Mouse (Mus musculus): ENCODE measurements around the gene Itpr1.

The Itpr1 gene

DNA sequence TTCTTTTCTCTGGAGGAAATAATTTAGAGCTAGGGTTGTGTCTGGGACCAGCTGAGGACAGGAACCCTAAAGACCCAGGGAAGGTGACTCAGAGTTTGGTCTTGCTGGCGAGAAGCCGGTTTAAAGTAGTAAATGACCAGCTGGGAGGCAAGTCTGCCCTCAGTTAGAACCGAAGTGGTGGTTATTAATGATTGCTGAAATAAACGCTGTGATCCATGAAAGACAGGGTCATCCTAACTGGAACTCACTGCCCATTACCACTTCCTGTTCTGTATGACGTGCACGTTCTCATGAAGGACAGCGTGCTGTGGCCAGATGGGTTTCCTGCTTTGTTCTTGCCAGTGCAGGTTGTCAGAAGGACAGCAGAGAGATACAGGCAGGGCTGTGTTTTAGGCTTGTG, 232.1 kb downstream of the Itpr1 start:
- peak; percentile 81 for DNase-seq (ENCODE audit: low read depth)

DNA sequence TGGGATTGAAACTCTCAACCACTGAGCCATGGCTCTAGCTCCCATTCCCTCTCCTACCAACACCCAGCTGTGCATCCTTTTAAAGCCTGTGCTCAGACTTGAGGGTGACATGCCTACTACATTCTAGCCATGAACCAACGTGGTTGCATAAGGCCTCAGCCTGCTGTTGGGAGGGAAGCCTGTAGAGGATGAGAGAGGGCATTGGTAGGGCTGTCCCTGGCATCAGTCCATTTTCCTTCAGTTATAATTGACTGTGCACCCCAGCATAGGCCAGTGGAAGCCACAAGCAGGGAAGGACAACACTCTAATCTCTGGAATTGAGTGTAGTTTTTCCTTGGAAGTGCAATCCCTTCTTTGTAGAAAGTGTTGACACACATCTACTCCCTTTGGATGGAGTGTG, 233.9 kb downstream of the Itpr1 start:
- DNase-seq (ENCODE audit: low read depth): no peak

DNA sequence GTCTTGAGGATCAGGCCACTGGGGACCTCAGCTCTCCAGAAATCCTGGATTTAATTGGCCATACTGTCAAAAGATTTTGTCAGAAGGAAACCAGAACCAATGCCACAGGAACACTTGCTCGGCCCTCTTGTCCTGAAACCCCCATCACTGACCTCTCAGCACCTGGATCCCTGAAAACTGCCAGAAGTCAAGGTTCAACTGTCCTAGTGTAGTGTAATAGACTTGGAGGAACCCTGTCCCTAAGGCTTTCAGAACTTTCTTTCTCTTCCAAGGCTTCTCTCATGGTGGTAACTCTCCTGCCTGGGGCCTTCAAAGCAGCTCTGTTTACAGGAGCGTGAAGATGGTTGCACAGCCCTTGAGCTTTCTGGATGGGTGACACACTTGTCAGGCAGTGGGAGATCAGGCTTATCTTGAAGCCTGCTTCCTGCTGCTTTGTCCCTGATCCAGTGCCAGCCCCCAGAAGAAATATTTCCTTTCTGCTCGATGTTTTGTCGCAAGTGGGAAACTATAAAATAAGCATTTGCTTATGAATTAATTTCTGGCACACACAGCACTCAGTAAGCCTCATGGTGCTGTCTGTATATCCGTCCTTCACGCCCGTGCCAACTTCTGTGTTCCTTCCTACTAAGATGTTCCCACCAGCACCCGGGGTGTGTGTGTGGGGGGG, 234.4 kb downstream of the Itpr1 start:
- no peak for DNase-seq (ENCODE audit: low read depth)

- DNase-seq (ENCODE audit: low read depth): peak; percentile 89
These were observed 235.3 kb downstream of the Itpr1 start for GRCm38 (mm10) chr6:108448016-108448735.

DNA sequence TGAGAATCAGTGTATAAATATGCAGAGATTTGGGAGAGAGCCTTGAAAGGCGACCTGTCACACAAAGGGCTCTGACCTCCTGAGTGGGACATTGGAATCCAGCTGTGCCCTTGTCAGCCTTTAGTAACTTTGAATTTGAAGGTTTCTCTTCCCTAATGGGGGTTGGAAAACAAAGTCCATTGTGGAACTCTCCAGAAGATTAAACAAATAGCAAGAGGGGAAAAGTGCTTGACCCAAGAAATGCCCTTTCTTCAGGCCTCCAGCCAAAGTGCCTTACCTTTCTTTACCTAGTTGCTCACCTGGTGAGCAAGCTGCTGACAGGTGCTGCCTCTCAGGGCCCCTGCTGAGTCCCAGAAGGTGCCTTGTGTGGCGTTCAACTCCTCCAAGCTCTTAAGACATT, 236.0 kb downstream of the Itpr1 start:
- no peak for DNase-seq (ENCODE audit: low read depth)

GRCm38 (mm10) chr6:108451536-108451935, 238.6 kb downstream of the Itpr1 start:
- DNase-seq (ENCODE audit: low read depth): no peak

DNA sequence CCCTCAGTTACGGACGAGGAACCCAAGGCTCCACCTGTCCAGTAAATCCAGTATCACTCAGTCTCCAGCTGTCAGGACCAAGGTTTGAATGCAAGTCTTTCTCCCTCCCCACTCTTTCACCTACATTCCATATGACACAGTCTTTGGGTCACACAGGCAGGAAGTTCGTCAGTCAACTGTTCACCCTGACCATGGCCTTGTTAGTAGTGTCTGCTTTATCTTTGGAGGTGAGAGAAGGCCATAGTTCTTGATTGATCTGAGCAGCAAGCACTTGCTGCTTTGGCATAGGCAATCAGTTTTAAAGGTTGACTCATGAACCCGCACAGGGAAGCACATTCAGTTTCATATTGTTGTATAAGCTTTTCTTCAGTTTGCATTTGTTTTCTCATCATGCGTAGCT, 240.7 kb downstream of the Itpr1 start:
- no peak for DNase-seq (ENCODE audit: low read depth)

GRCm38 (mm10) chr6:108454061-108454891, 241.4 kb downstream of the Itpr1 start:
- no peak for DNase-seq (ENCODE audit: low read depth)

- DNase-seq (ENCODE audit: low read depth): no peak
These were observed 242.3 kb downstream of the Itpr1 start for GRCm38 (mm10) chr6:108454979-108455836.

DNA sequence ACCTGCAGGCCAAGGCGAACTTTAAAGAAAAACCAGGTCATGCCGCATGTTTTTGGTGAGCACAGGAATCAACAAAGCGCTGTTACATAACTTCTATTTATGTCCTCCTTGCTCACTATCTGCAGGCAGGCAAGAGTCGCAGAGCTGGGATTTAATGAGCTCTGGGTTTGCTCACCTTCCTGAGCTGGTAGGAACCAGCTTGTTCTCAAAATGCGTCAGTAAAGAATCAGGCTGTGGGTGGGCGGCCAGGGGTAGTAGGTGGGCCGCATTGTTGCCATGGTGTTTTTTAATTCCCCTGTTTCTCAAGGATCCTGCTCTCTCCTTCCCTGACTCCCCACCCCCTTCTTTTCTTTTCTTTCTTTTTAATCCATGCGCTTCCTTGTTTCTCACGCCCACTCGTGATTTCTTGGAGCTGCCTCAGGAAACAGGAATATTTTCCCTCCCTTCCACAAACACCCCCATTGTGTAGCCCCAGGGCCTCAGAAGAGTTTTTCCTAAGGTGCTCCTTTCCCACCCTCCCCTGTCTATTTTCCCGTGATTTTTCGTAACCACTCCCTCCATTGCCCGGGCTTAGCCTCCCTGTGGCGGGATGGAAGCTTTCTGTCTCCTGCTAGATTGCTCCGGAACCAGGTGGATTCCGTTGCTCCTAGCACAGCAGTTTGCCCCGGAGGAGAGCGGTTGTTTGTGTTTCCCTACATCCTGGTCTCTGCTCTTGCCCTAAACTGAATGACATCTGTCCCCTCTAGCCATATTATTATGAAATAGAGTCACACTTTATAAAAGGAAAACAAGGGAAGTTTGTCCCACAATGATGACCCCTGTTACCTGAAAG, 243.6 kb downstream of the Itpr1 start:
- DNase-seq (ENCODE audit: low read depth): no peak

DNA sequence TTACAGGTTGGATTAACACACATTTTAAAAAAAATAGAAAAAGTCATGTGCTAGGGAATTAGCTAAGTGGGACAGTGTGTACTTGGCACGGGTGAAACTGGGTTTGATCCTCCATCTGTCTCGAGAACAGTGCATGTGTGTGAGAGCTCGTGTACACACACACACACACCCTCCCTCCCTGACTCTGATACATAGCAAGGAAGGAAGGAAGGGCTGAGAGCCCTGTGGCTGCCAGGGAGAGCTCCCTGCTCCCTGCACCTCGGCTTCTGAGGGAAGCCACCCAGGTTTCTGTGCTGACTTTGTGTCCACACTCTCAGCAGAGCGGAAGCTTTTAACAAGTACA, 244.1 kb downstream of the Itpr1 start:
- DNase-seq (ENCODE audit: low read depth): no peak

DNA sequence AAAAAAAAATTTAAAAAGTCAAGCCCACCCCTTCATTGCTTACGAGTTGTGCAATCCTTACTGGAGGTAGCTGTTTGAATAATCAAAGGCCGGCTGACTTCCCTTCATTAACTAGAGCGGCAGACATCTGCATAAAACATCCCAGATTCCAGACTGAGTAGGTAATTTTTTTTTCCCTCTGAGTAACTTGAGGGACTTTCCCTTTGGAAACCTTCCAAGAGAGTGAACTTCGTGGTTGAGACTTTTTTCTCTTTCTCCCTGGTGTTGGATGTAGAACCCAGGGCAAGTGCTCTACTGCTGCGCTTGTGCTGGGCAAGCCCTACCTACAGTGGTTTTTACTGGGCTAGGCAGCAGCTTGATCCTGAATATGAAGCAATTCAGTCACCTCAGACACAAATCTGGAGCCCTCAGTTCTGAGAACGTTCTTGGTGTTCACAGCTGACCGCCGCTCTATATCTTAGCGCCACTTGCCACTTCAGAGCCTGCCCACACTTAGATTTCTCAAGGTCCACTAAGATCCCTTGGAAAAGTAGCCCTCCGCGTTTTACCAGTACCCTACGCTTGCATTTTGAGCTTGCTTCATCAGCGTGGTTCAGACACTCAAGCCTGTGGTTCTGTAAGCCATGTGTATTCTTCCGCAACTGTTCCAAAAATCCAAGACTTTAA, 244.8 kb downstream of the Itpr1 start:
- no peak for DNase-seq (ENCODE audit: low read depth)

- no peak for DNase-seq (ENCODE audit: low read depth)
These were observed 245.3 kb downstream of the Itpr1 start for GRCm38 (mm10) chr6:108458182-108458571.

- no peak for DNase-seq (ENCODE audit: low read depth)
These were observed 245.9 kb downstream of the Itpr1 start for GRCm38 (mm10) chr6:108458826-108459225.

DNA sequence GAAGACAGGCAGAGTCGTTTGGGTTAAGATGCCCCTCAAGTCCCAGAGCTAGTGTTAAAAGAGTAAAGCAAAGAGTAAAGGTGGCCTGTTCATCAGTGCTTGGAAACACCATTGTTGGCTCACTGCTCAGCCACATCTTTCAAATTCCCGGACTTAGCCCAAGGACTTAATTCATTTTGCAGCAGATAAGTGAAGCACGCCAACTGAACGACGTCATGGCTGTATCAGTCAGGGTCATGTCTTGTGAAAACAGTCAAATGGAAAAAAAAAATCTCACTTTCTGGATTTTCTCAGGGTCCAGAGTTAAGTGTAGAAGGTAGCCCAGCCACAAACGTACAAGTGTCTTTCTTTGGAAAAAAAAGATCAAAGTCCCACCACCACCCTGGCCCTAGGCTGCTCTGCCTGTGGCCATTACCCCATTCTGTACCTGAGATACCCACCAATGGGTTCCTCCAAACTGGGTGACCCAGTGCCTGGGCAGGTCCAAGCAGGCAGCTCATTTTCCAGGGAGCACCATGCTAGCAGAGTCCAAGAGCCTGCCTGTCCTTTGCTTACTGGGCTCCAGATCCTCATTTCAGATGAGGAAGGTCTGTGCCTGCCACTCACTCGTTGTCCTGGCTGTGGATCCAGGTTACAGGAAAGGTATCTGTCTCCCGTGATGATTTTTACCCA, 251.5 kb downstream of the Itpr1 start:
- DNase-seq (ENCODE audit: low read depth): no peak

GRCm38 (mm10) chr6:108465159-108465558, 252.3 kb downstream of the Itpr1 start:
- no peak for DNase-seq (ENCODE audit: low read depth)

- DNase-seq (ENCODE audit: low read depth): peak; percentile 94
These were observed 253.2 kb downstream of the Itpr1 start for GRCm38 (mm10) chr6:108466061-108466531.

DNA sequence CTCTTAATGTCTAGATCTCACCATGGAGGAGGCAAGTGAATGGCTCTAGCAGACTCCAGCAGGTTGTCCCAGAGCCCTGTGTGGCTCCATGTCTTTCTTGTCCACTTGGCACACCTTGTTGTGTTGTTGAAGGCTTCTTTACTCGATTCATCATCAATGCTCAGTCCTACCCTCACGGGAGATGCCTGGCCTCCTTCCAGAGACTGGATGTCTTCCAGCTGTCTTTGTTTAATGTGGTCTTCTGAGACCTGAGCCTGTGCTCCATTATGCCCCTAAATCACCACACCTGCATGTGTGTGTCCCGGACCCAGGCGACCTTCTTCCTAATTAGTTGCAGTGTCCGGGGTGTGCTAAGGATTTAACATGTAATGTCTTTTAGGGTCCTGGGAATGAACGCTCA, 254.7 kb downstream of the Itpr1 start:
- no peak for DNase-seq (ENCODE audit: low read depth)

DNA sequence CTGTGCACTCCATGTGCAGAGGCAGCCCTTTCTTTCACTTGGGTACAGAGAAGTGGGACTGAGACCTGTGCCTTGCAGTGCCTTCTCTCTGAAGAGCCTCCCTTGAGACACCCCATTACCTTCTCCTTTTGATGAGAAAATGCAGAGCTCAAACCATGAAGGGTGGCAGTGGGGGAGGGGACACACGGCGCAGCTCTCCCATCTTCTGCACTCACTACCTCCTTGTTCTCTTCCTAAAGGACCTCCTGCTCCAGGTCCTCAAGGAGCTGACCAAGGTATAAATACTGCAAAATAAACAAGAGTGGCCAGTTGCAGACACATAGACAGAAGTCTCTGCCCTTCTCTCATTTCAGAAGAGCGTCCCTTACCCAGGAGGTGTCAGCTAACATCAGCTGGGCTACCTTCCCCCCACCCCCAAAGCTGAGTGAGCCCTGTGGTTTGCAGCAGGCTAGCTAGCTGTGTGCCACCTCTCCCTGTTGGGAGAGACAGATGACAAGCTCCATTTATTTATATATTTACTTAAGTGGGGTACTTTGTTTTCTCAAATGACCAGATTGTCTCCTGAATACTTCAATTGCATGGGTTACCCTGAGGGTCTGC, 255.4 kb downstream of the Itpr1 start:
- no peak for DNase-seq (ENCODE audit: low read depth)

- peak; percentile 40 for DNase-seq (ENCODE audit: low read depth)
These were observed 259.0 kb downstream of the Itpr1 start for GRCm38 (mm10) chr6:108471878-108472277.
